Mouse (Mus musculus) liver, adult 2 months (tissue): ENCODE measurements around the gene Gm11020.
"Not testable (repeated sequence)": the region's sequence is repeated elsewhere in the genome, so short reads cannot be mapped to it uniquely, and the experiment has no call there.

ENCODE experiments used
- CTCF ChIP-seq: fragments of 200-500 bp; IDR thresholded peaks from 2 replicates; pipeline ENCODE4 v1.5.1; 2011; ENCODE audit warnings: low read depth, low read length, control low read depth
- POLR2A ChIP-seq: fragments of 200-500 bp; IDR thresholded peaks from 2 replicates; pipeline ENCODE4 v1.6.1; 2011; ENCODE audit warnings: low read length, control low read depth; ENCODE audit not compliant: insufficient read depth; ENCODE audit errors: extremely low read depth

- not testable (repeated sequence) for TF ChIP-seq POLR2A, CTCF
These were observed 28.3 kb upstream of the Gm11020 start, which contains the start of gene Cmtm2a for GRCm38 (mm10) chr8:104293081-104293480.
